Mouse (Mus musculus): ENCODE results near the gene Adamts8.
A peak's percentile ranks its signal among the peaks of the same experiment; 100 is the strongest.

The Adamts8 gene

GRCm38 (mm10) chr9:30942512-30943313 is at the start of gene Adamts8:
Gene Adamts8 (plus strand): TSS chr9:30942562.
- no peak for DNase-seq (ENCODE audit: low read depth)

- no peak for DNase-seq (ENCODE audit: low read depth)
Observed at GRCm38 (mm10) chr9:30895618-30896017, 46.7 kb upstream of the Adamts8 start.

- peak; percentile 91 for DNase-seq (ENCODE audit: low read depth)
Observed at GRCm38 (mm10) chr9:30896752-30897151, 45.6 kb upstream of the Adamts8 start.

- no peak for DNase-seq (ENCODE audit: low read depth)
Observed at GRCm38 (mm10) chr9:30897169-30897568, 45.2 kb upstream of the Adamts8 start.

- DNase-seq (ENCODE audit: low read depth), result no peak
Observed at GRCm38 (mm10) chr9:30902152-30902551, 40.2 kb upstream of the Adamts8 start.

- DNase-seq (ENCODE audit: low read depth), result no peak
Observed at GRCm38 (mm10) chr9:30902641-30903040, 39.7 kb upstream of the Adamts8 start.

- no peak for DNase-seq (ENCODE audit: low read depth)
Observed at GRCm38 (mm10) chr9:30903266-30903665, 39.1 kb upstream of the Adamts8 start.

GRCm38 (mm10) chr9:30905861-30906260 is 36.5 kb upstream of the Adamts8 start:
- DNase-seq (ENCODE audit: low read depth), result no peak

GRCm38 (mm10) chr9:30906426-30906825 is 35.9 kb upstream of the Adamts8 start:
- DNase-seq (ENCODE audit: low read depth), result no peak

GRCm38 (mm10) chr9:30907677-30908295 is 34.6 kb upstream of the Adamts8 start:
- DNase-seq (ENCODE audit: low read depth), result peak; percentile 88

GRCm38 (mm10) chr9:30908296-30908690 is 34.1 kb upstream of the Adamts8 start:
- DNase-seq (ENCODE audit: low read depth), result no peak

- no peak for DNase-seq (ENCODE audit: low read depth)
Observed at GRCm38 (mm10) chr9:30908973-30909372, 33.4 kb upstream of the Adamts8 start.

- DNase-seq (ENCODE audit: low read depth), result no peak
Observed at GRCm38 (mm10) chr9:30910491-30910890, 31.9 kb upstream of the Adamts8 start.

- no peak for DNase-seq (ENCODE audit: low read depth)
Observed at GRCm38 (mm10) chr9:30912161-30912560, 30.2 kb upstream of the Adamts8 start.

- no peak for DNase-seq (ENCODE audit: low read depth)
Observed at GRCm38 (mm10) chr9:30913429-30913828, 28.9 kb upstream of the Adamts8 start.

- DNase-seq (ENCODE audit: low read depth), result no peak
Observed at GRCm38 (mm10) chr9:30914241-30914640, 28.1 kb upstream of the Adamts8 start.

GRCm38 (mm10) chr9:30916266-30916968 is 25.9 kb upstream of the Adamts8 start:
- no peak for DNase-seq (ENCODE audit: low read depth)

GRCm38 (mm10) chr9:30918466-30919356 is 23.7 kb upstream of the Adamts8 start:
- DNase-seq (ENCODE audit: low read depth), result no peak

- DNase-seq (ENCODE audit: low read depth), result no peak
Observed at GRCm38 (mm10) chr9:30919686-30920085, 22.7 kb upstream of the Adamts8 start.

- DNase-seq (ENCODE audit: low read depth), result no peak
Observed at GRCm38 (mm10) chr9:30920736-30921135, 21.6 kb upstream of the Adamts8 start.

- no peak for DNase-seq (ENCODE audit: low read depth)
Observed at GRCm38 (mm10) chr9:30921261-30922103, 20.9 kb upstream of the Adamts8 start.
